Mouse (Mus musculus) brain, embryonic 14.5 days (tissue): ENCODE data around the gene Pfdn6.

ENCODE experiments used
- CTCF ChIP-seq: fragments of 200-500 bp; IDR thresholded peaks from 2 replicates; pipeline ENCODE4 v1.5.1; 2012; ENCODE audit warnings: inconsistent platforms, mild to moderate bottlenecking, moderate library complexity, borderline replicate concordance; ENCODE audit not compliant: insufficient read depth, insufficient read length; ENCODE audit errors: extremely low read depth
- POLR2A ChIP-seq: fragments of 200-500 bp; IDR thresholded peaks from 2 replicates; pipeline ENCODE4 v1.6.1; 2012; ENCODE audit warnings: mild to moderate bottlenecking, inconsistent platforms, borderline replicate concordance; ENCODE audit not compliant: poor library complexity, insufficient read depth, insufficient read length, severe bottlenecking; ENCODE audit errors: extremely low read depth

- no peak for TF ChIP-seq POLR2A
- TF ChIP-seq CTCF: no peak
These were observed 838 bp upstream of the Pfdn6 start for GRCm38 (mm10) chr17:33940981-33941380.
